Mouse (Mus musculus) erythroid progenitor cell, adult 5-6 weeks (primary cell): ENCODE results near the gene Gm36210. TPM values are rescaled to one million over a fixed set of nuclear protein-coding genes. Genes with fewer than 3 reads are reported as not detected.

Experiments
- ATAC-seq: replicated peaks from 2 replicates; pipeline ENCODE4 v1.8.0; 2016; ENCODE audit warnings: moderate number of reproducible peaks, mild to moderate bottlenecking, moderate TSS enrichment, inconsistent platforms; ENCODE audit not compliant: poor library complexity, low FRiP score, severe bottlenecking
- total RNA-seq, 2 experiments: library from RNA; stranded (forward) in 1 of 2; stranded (reverse) in 1 of 2; fragments of 150-400 nt in 1 of 2; fragments of 186-747, 209-891 nt in 1 of 2; gene quantifications; 2 replicates each; pipeline versions ENCODE4 v1.2.3 to v1.2.4; 2015 to 2017; ENCODE audit warnings: low replicate concordance in 2 of 2

Gene Gm36210
- total RNA-seq (2015; ENCODE audit: low replicate concordance) = not detected in 2 replicates
- not detected in 2 replicates for total RNA-seq (2017; ENCODE audit: low replicate concordance)

GRCm38 (mm10) chr7:4906466-4906950 lies at the start of gene Gm36210:
Gene Gm36210, minus strand, starts transcription at chr7:4906516.
- ATAC-seq = no peak

GRCm38 (mm10) chr7:4953815-4954445 lies 47.6 kb upstream of the Gm36210 start:
- no peak for ATAC-seq

GRCm38 (mm10) chr7:4950561-4951342 lies 44.4 kb upstream of the Gm36210 start:
- no peak for ATAC-seq

GRCm38 (mm10) chr7:4948386-4948785 lies 42.1 kb upstream of the Gm36210 start:
- no peak for ATAC-seq

- ATAC-seq = no peak
These were observed 41.5 kb upstream of the Gm36210 start for GRCm38 (mm10) chr7:4947855-4948254.

- ATAC-seq = peak; percentile 74
These were observed 37.0 kb upstream of the Gm36210 start for GRCm38 (mm10) chr7:4943223-4943815.

GRCm38 (mm10) chr7:4942673-4943072 lies 36.4 kb upstream of the Gm36210 start:
- no peak for ATAC-seq

GRCm38 (mm10) chr7:4940068-4940479 lies 33.8 kb upstream of the Gm36210 start:
- ATAC-seq = peak; percentile 55

GRCm38 (mm10) chr7:4938456-4938855 lies 32.1 kb upstream of the Gm36210 start:
- peak; percentile 67; the same call in 1 of the 2 replicates for ATAC-seq

- no peak for ATAC-seq
These were observed 31.1 kb upstream of the Gm36210 start for GRCm38 (mm10) chr7:4937392-4937791.

- no peak for ATAC-seq
These were observed 30.5 kb upstream of the Gm36210 start for GRCm38 (mm10) chr7:4936832-4937231.

GRCm38 (mm10) chr7:4934160-4934914 lies 28.0 kb upstream of the Gm36210 start:
- ATAC-seq = no peak

GRCm38 (mm10) chr7:4933103-4933502 lies 26.8 kb upstream of the Gm36210 start:
- ATAC-seq = no peak

GRCm38 (mm10) chr7:4928323-4928722 lies 22.0 kb upstream of the Gm36210 start:
- no peak for ATAC-seq

GRCm38 (mm10) chr7:4927711-4928110 lies 21.4 kb upstream of the Gm36210 start:
- ATAC-seq = no peak

GRCm38 (mm10) chr7:4926849-4927248 lies 20.5 kb upstream of the Gm36210 start:
- ATAC-seq = no peak

- no peak for ATAC-seq
These were observed 19.4 kb upstream of the Gm36210 start, which contains the start of gene Ssc5d for GRCm38 (mm10) chr7:4925441-4926381. Gene Ssc5d, plus strand, starts transcription at chr7:4925785.

- ATAC-seq = no peak
These were observed 18.6 kb upstream of the Gm36210 start for GRCm38 (mm10) chr7:4924891-4925301.

GRCm38 (mm10) chr7:4924483-4924882 lies 18.2 kb upstream of the Gm36210 start:
- ATAC-seq = no peak
